Mouse (Mus musculus) lung, embryonic 16.5 days (tissue): ENCODE data around the gene Trim65. TPM values are rescaled to one million over a fixed set of nuclear protein-coding genes. Genes with fewer than 3 reads are reported as not detected.

Source experiments
- ATAC-seq: fragments of 200-750 bp; cut with Nextera tagmentation; 2 replicates; pipeline ENCODE4 v1.8.0; 2017; ENCODE audit warnings: low read depth, mild to moderate bottlenecking, moderate library complexity
- H3K27ac ChIP-seq: fragments of 300-500 bp; sonication (generic); 2 replicates; pipeline ENCODE4 v1.5.1; 2014; ENCODE audit warnings: mild to moderate bottlenecking, control low read depth, low read length
- H3K27me3 ChIP-seq: fragments of 300-500 bp; sonication (generic); 2 replicates; pipeline ENCODE4 v1.6.1; 2014; ENCODE audit warnings: low read depth, low read length, mixed read lengths; ENCODE audit not compliant: control insufficient read depth, insufficient read depth
- H3K36me3 ChIP-seq: fragments of 300-500 bp; sonication (generic); 2 replicates; pipeline ENCODE4 v1.6.1; 2014; ENCODE audit warnings: low read length; ENCODE audit not compliant: control insufficient read depth, insufficient read depth
- H3K4me1 ChIP-seq: fragments of 300-500 bp; sonication (generic); replicated peaks from 2 replicates; pipeline ENCODE4 v1.6.1; 2014; ENCODE audit warnings: low read length, mixed read lengths; ENCODE audit not compliant: control insufficient read depth, insufficient read depth
- H3K4me2 ChIP-seq: fragments of 300-500 bp; sonication (generic); 2 replicates; pipeline ENCODE4 v1.6.1; 2014; ENCODE audit warnings: low read depth, low read length, control low read depth
- H3K4me3 ChIP-seq: fragments of 300-500 bp; sonication (generic); 2 replicates; pipeline ENCODE4 v1.5.1; 2014; ENCODE audit warnings: mild to moderate bottlenecking, low read length, control low read depth
- H3K9ac ChIP-seq: fragments of 300-500 bp; sonication (generic); 2 replicates; pipeline ENCODE4 v1.6.1; 2014; ENCODE audit warnings: low read length, control low read depth
- H3K9me3 ChIP-seq: fragments of 300-500 bp; sonication (generic); 2 replicates; pipeline ENCODE4 v1.6.1; 2016; ENCODE audit warnings: low read length; ENCODE audit not compliant: control insufficient read depth
- WGBS: fragments of 180-500 bp; shearing (Covaris S2); extraction: QIAGEN DNeasy Blood & Tissue Kit; methylation state at CpG from one replicate; pipeline ENCODE4 v1.1.7; 2014; 5-methylcytosine and 5-hydroxymethylcytosine counted together
- polyA plus RNA-seq: library from polyadenylated mRNA; unstranded; fragments of >200 nt; fragmentation: Nextera tagmentation; extraction: Ambion mirVana; gene quantifications from 2 replicates; pipeline ENCODE4 v1.2.1, GENCODE M21; 2015

Gene Trim65
- 5.1 and 6.4 TPM in 2 replicates for polyA plus RNA-seq

- peak; percentile 85 for ATAC-seq
- Histone ChIP-seq H3K4me1 (peaks cover 25% of the 10 kb centered on the region), H3K36me3 (peaks cover 18% of the 10 kb centered on the region), H3K4me2 (peak within 1 kb of the TSS; percentile 61), H3K27me3 (no peaks in the 10 kb centered on the region), H3K9me3 (no peaks in the 10 kb centered on the region), H3K9ac (peak within 1 kb of the TSS; percentile 79), H3K27ac (peak within 1 kb of the TSS; percentile 96), H3K4me3 (peak within 1 kb of the TSS; percentile 66)
- under 1% methylated on average over 68 of the region's 69 CpGs for WGBS
Measured at GRCm38 (mm10) chr11:116130488-116131205, at the start of gene Trim65. Trim65 (minus strand) TSS chr11:116131128.

- H3K9me3 ChIP-seq = no peaks in the 10 kb centered on the region
- peak; percentile 60; the same call in 1 of the 2 replicates for ATAC-seq
- no peak overlapping the region for H3K4me2 ChIP-seq
- H3K27me3 ChIP-seq = no peaks in the 10 kb centered on the region
- no peaks in the 10 kb centered on the region for H3K4me1 ChIP-seq
- H3K9ac ChIP-seq = no peak overlapping the region
- H3K36me3 ChIP-seq = peaks cover 30% of the 10 kb centered on the region
- H3K27ac ChIP-seq = no peak overlapping the region
- WGBS = 83% methylated on average over 20 of the region's 20 CpGs
- no peak overlapping the region for H3K4me3 ChIP-seq
Measured at GRCm38 (mm10) chr11:116178411-116179121, 47.6 kb upstream of the Trim65 start.

- Histone ChIP-seq H3K4me3 (no peak overlapping the region), H3K36me3 (peaks cover 33% of the 10 kb centered on the region), H3K4me2 (no peak overlapping the region), H3K9ac (no peak overlapping the region), H3K9me3 (no peaks in the 10 kb centered on the region), H3K4me1 (no peaks in the 10 kb centered on the region), H3K27me3 (no peaks in the 10 kb centered on the region), H3K27ac (no peak overlapping the region)
- ATAC-seq = no peak
- 78% methylated on average over 7 of the region's 7 CpGs for WGBS
Measured at GRCm38 (mm10) chr11:116176010-116176409, 45.1 kb upstream of the Trim65 start.

- H3K4me2 ChIP-seq = no peak overlapping the region
- 88% methylated on average over 22 of the region's 22 CpGs for WGBS
- no peaks in the 10 kb centered on the region for H3K9me3 ChIP-seq
- H3K9ac ChIP-seq = no peak overlapping the region
- H3K4me1 ChIP-seq = no peaks in the 10 kb centered on the region
- no peaks in the 10 kb centered on the region for H3K27me3 ChIP-seq
- no peak overlapping the region for H3K4me3 ChIP-seq
- ATAC-seq = no peak
- no peak overlapping the region for H3K27ac ChIP-seq
- H3K36me3 ChIP-seq = peaks cover 28% of the 10 kb centered on the region
Measured at GRCm38 (mm10) chr11:116174775-116175448, 44.0 kb upstream of the Trim65 start.

- Histone ChIP-seq H3K9ac (no peak overlapping the region), H3K27ac (no peak overlapping the region), H3K4me2 (no peak overlapping the region), H3K9me3 (no peaks in the 10 kb centered on the region), H3K36me3 (peaks cover 24% of the 10 kb centered on the region), H3K27me3 (no peaks in the 10 kb centered on the region), H3K4me3 (no peak overlapping the region), H3K4me1 (peaks cover 3% of the 10 kb centered on the region)
- WGBS = 87% methylated on average over 2 of the region's 2 CpGs
- ATAC-seq = no peak
Measured at GRCm38 (mm10) chr11:116171959-116172358, 41.0 kb upstream of the Trim65 start.

- Histone ChIP-seq H3K27ac (no peak overlapping the region), H3K4me3 (no peak overlapping the region), H3K27me3 (no peaks in the 10 kb centered on the region), H3K9me3 (no peaks in the 10 kb centered on the region), H3K4me2 (no peak overlapping the region), H3K4me1 (peaks cover 12% of the 10 kb centered on the region), H3K9ac (no peak overlapping the region), H3K36me3 (peaks cover 27% of the 10 kb centered on the region)
- ATAC-seq = no peak
- 80% methylated on average over 5 of the region's 5 CpGs for WGBS
Measured at GRCm38 (mm10) chr11:116170003-116170800, 39.3 kb upstream of the Trim65 start.

GRCm38 (mm10) chr11:116169214-116169613 lies 38.3 kb upstream of the Trim65 start:
- WGBS = 77% methylated on average over 3 of the region's 3 CpGs
- Histone ChIP-seq H3K27me3 (no peaks in the 10 kb centered on the region), H3K9me3 (no peaks in the 10 kb centered on the region), H3K9ac (no peak overlapping the region), H3K4me2 (no peak overlapping the region), H3K36me3 (peaks cover 18% of the 10 kb centered on the region), H3K27ac (no peak overlapping the region), H3K4me1 (peaks cover 12% of the 10 kb centered on the region), H3K4me3 (no peak overlapping the region)
- no peak for ATAC-seq

GRCm38 (mm10) chr11:116167884-116168439 lies 37.0 kb upstream of the Trim65 start, which contains the start of gene Fbf1:
Fbf1 (minus strand) TSS chr11:116168166.
- Histone ChIP-seq H3K27ac (peak within 1 kb of the TSS; percentile 95), H3K9ac (peak within 1 kb of the TSS; percentile 90), H3K36me3 (peaks cover 6% of the 10 kb centered on the region), H3K9me3 (no peaks in the 10 kb centered on the region), H3K27me3 (no peaks in the 10 kb centered on the region), H3K4me1 (peaks cover 12% of the 10 kb centered on the region), H3K4me3 (peak within 1 kb of the TSS; percentile 73), H3K4me2 (peak within 1 kb of the TSS; percentile 76)
- ATAC-seq = peak; percentile 98
- under 1% methylated on average over 40 of the region's 40 CpGs for WGBS
